Mouse (Mus musculus): ENCODE data around the gene Polr3gl.
A peak's percentile ranks its signal among the peaks of the same experiment; 100 is the strongest.
"Not testable (repeated sequence)": the region's sequence is repeated elsewhere in the genome, so short reads cannot be mapped to it uniquely, and the experiment has no call there.

Polr3gl gene

GRCm38 (mm10) chr3:96593790-96594560 is at the start of gene Polr3gl:
Gene Polr3gl (minus strand): TSS chr3:96594181.
- DNase-seq (ENCODE audit: low spot score in 2 of 2) = peak; percentile 91 to 96

DNA sequence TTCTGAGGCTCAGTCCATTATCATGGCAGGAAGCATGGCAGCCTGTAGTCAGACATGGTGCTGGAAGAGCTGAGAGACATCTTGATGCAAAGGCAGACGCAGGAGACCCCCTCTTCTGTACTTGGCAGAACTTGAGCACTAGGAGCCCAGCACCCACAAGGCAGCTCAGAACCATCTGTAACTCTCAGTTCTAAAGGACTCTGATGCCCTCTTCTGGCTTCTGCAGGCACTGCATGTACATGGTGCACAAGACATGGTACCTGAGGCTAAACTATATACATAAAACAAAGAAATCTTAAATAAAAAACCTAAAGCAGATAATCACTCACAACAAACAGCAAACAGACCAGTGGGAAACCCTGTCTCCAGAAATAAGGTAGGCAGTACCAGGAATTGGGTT is 45.2 kb upstream of the Polr3gl start:
- DNase-seq (ENCODE audit: low spot score in 2 of 2) = peak; percentile 71 to 84

- DNase-seq (ENCODE audit: low spot score in 2 of 2) = no peak
Observed at GRCm38 (mm10) chr3:96636448-96636847, 42.5 kb upstream of the Polr3gl start.

GRCm38 (mm10) chr3:96635906-96636305 is 41.9 kb upstream of the Polr3gl start:
- DNase-seq (ENCODE audit: low spot score in 2 of 2) = no peak

GRCm38 (mm10) chr3:96634928-96635879 is 41.2 kb upstream of the Polr3gl start, which contains the start of the genes Pex11b and Gm42957:
Gene Pex11b (plus strand): TSS chr3:96635376.
Gene Gm42957 (plus strand): TSS chr3:96635474.
- peak; percentile 81 to 92 for DNase-seq (ENCODE audit: low spot score in 2 of 2)

- DNase-seq (ENCODE audit: low spot score in 2 of 2) = no peak
Observed at GRCm38 (mm10) chr3:96634015-96634414, 40.0 kb upstream of the Polr3gl start.

DNA sequence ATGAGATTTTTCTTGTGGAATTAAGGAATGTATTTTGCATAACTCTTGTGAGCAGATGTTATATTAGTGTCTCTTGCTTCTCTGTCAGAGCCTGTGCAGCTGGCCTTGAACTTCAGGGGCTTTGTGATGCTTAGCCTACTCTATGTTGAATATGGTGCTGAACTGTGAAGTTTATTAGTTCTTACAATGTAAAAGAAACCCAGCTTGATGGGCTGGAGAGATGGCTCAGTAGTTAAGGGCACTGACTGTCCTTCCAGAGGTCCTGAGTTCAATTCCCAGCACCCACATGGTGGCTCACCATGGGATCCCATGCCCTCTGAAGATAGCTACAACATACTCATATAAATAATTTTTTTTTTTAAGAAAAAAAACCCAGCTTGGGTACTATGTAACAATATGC is 38.1 kb upstream of the Polr3gl start:
- DNase-seq (ENCODE audit: low spot score in 2 of 2) = no peak

DNA sequence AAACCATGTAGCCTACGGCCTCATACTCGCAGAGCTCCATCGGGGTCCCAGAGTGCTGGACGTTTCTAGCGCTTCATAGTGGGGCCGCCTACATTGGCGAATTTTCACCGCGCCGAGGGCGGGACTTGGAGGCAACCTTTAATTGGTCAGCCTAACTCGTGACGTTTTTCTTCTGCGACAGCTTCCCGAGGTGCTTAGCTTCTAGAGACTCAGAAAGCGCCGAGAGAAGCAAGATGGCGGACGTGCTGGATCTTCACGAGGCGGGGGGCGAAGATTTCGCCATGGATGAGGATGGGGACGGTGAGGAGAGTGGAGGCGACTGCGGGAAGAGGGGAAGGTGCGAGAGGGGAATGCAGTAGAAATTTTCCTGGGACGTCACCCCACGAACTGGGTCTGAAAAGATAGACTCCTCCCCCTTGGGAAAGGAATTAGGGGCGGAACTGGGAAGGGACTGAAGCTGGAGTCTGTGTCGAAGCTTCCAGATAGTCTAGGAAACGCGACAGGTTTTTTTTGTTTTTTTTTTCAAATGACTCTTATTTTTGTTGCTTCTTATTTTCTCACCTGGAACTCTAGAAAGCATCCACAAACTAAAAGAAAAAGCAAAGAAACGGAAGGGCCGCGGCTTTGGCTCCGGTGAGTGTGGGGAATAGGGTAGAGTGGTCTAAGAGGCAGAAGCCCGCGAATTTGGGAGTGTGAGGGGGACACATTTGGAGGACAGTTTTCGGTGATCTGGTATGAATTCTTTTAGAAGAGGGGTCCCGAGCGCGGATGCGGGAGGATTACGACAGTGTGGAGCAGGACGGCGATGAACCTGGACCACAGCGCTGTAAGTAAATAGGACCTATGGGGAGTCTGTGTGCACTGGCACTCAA is 36.0 kb upstream of the Polr3gl start, which contains the start of gene Rbm8a:
Gene Rbm8a (plus strand): TSS at position 205 of the 872 bp plus-strand sequence.
- peak; percentile 93 to 95 for DNase-seq (ENCODE audit: low spot score in 2 of 2)

DNA sequence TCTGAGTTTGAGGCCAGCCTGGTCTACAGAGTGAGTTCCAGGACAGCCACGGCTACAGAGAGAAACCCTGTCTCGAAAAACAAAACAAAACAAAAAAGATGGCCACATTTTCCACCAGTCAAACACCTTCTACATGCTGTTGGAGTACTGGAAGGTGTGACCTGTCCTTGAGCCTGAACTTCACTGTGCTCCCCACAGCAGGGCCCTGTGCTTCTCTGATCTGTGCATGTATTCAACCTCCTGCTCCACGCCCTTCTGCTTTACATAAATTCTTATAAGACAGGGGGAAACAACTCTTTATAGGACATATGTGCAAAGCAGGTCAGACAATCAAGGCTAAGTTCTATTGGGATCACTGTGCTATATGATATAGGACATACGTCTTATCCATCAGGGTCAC is 29.2 kb upstream of the Polr3gl start:
- no peak for DNase-seq (ENCODE audit: low spot score in 2 of 2)

DNA sequence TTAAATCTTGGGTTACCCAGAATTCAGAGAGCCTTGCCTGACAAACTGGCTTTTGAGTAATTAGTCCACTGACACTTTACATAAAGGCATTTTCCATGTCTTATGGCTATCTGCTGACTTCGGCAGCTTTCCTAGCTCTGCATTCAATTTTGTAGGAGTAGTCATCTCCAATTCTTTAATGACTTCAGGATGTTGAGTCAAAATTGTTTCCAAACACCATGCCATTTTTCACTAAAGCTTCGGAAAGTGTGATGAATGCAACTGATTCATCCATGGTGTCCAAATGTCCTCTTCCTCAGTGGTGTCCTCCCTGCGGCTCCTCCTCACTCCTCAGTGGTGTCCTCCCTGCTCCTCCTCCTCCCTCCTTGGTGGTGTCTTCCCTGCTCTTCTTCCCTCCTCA is 24.0 kb upstream of the Polr3gl start:
- DNase-seq (ENCODE audit: low spot score in 2 of 2) = no peak

DNA sequence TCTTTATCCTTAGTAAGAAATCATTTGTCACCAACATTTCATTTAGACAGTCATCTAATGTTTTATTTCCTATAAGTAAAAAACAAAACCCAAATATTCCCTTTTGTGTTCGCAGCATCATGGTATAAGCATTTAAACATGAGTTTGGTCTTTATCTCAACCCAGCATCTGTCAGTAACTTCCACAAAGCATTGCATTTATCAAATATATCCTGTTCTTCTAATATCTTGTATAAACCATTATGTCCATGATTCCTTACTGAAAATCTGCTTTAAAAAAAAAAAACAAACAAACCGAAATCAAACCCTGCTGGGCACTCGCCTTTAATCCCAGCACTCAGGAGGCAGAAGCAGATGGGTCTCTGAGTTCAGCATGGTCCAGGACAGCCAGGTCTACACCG is 12.6 kb upstream of the Polr3gl start:
- no peak for DNase-seq (ENCODE audit: low spot score in 2 of 2)

GRCm38 (mm10) chr3:96606007-96606406 is 12.0 kb upstream of the Polr3gl start:
- DNase-seq (ENCODE audit: low spot score in 2 of 2) = not testable (repeated sequence)

- no peak for DNase-seq (ENCODE audit: low spot score in 2 of 2)
Observed at GRCm38 (mm10) chr3:96603311-96603710, 9.3 kb upstream of the Polr3gl start.

DNA sequence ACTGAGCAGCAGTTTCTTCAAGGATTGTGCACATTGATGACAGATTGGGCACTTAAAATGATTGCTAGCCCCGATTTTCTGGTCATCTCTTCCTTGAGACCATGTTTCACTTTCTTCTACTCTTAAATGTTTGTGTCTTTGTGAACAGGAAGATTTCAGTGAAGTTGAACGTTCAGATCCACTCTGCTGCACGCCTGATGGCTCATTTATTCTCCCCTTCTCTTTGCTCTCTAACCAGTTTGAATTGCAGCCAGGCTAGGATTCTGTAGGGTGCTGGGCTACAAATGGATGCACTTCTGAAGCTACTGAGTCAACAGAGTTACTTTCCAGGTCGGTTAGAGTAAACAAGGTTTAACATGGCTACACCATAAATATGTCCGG is 8.7 kb upstream of the Polr3gl start:
- no peak for DNase-seq (ENCODE audit: low spot score in 2 of 2)

GRCm38 (mm10) chr3:96601941-96602703 is 8.1 kb upstream of the Polr3gl start:
- DNase-seq (ENCODE audit: low spot score in 2 of 2) = no peak

DNA sequence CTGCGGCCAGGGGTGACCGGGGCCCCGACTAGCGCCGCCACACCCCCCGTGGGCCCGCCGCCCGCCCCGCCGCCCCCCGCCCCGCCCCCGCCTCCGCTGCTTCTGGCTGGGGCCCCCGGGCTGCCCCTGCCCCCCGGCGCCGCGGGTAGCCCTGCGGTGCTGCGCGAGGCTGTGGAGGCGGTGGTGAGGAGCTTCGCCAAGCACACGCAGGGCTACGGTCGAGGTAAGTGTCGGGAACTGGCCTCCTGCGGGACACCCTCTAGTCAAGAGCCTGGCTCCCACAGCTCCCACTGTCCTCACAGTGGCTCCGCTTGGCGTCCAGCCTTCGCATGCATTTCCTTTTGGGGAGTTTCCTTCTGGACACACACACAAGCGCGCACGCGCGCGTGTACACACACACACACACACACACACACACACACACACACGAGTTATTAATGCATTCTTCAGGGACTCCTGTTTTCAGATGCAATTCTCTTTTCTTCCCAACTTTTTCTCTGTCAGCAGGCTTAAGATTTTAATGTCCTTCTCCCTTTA is 7.3 kb upstream of the Polr3gl start:
- DNase-seq (ENCODE audit: low spot score in 2 of 2) = no peak

GRCm38 (mm10) chr3:96600639-96601250 is 6.8 kb upstream of the Polr3gl start, which contains the start of gene Lix1l:
Gene Lix1l (plus strand): TSS chr3:96601149.
- peak; percentile 75 to 83 for DNase-seq (ENCODE audit: low spot score in 2 of 2)

DNA sequence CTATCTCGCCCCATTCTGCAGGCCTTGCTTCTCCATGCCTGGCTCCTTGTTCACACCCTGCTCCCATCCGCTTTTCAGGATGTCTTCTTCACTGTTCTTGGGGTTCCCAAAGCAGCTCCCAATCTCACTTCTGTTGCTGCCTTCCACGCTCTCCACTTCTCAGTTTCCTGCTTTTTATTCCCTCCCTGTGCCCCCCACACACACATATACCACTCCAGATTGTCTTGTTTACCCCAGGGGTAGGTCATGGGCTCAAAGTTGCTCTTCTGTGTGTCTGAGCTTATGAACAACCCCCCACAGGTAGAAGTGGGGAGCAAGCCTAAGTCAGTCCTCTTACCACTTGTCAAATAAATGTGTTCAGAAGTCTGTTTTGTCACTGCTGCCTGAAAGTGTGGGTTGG is 5.4 kb upstream of the Polr3gl start:
- no peak for DNase-seq (ENCODE audit: low spot score in 2 of 2)

GRCm38 (mm10) chr3:96599069-96599393 is 5.0 kb upstream of the Polr3gl start:
- no peak for DNase-seq (ENCODE audit: low spot score in 2 of 2)

Measured in spleen, postnatal 4 days (tissue).